Mouse (Mus musculus): ENCODE data around the gene Olfr745.

Olfr745 gene

GRCm38 (mm10) chr14:50639088-50639487, at the start of gene Olfr745:
TSS of gene Olfr745 (plus strand) at chr14:50639388.
- DNase-seq (ENCODE audit: low read depth, low spot score) = no peak

GRCm38 (mm10) chr14:50614579-50614978, 24.6 kb upstream of the Olfr745 start, which contains the start of gene Olfr744:
TSS of gene Olfr744 (plus strand) at chr14:50614879.
- no peak for DNase-seq (ENCODE audit: low read depth, low spot score)

- no peak for DNase-seq (ENCODE audit: low read depth, low spot score)
Observed at GRCm38 (mm10) chr14:50646783-50647182, 7.6 kb downstream of the Olfr745 start, which contains the start of gene Olfr746. TSS of gene Olfr746 (plus strand) at chr14:50647083.

- DNase-seq (ENCODE audit: low read depth, low spot score) = no peak
Observed at GRCm38 (mm10) chr14:50693106-50693505, 53.9 kb downstream of the Olfr745 start, which contains the start of gene Olfr747. TSS of gene Olfr747 (minus strand) at chr14:50693206.
